Mouse (Mus musculus) ES-E14 (cell line): ENCODE measurements at regions not wholly inside any gene's neighbourhood (a gene's known extent, or its start where the extent isn't known, plus 50 kb on each side); places are given as distances from the start of the nearest gene placed in this dataset.

Source experiments
- DNase-seq: peaks from one replicate; pipeline ENCODE4 v3.0.0-alpha.2; 2013; ENCODE audit warnings: low read depth, low spot score
- H3K27ac ChIP-seq: 2 replicates; pipeline ENCODE4 v1.5.1; 2012; ENCODE audit warnings: low read depth, mild to moderate bottlenecking, low read length, moderate library complexity, mixed read lengths; ENCODE audit not compliant: poor library complexity, insufficient read depth, severe bottlenecking
- H3K36me3 ChIP-seq: 2 replicates; pipeline ENCODE4 v1.6.1; 2012; ENCODE audit warnings: mild to moderate bottlenecking, low read length, moderate library complexity, mixed read lengths; ENCODE audit not compliant: control insufficient read depth, poor library complexity, insufficient read depth, severe bottlenecking
- H3K4me1 ChIP-seq, 2 experiments: fragments of 150-350 bp in 1 of 2; sonication (generic) in 1 of 2; 2 replicates each; pipeline ENCODE4 v1.6.1; 2012; ENCODE audit warnings: low read length in 2 of 2, mild to moderate bottlenecking in 1 of 2, mixed read lengths in 1 of 2; ENCODE audit not compliant: control insufficient read depth in 2 of 2, insufficient read depth in 2 of 2, poor library complexity in 1 of 2
- H3K4me3 ChIP-seq, 2 experiments: fragments of 150-350 bp in 1 of 2; sonication (generic) in 1 of 2; 2 replicates each; pipeline ENCODE4 v1.5.1; 2012; ENCODE audit warnings: low read length in 2 of 2, low read depth in 1 of 2, mild to moderate bottlenecking in 1 of 2, mixed read lengths in 1 of 2; ENCODE audit not compliant: insufficient read depth in 1 of 2, poor library complexity in 1 of 2, severe bottlenecking in 1 of 2
- H3K9ac ChIP-seq: 2 replicates; pipeline ENCODE4 v1.6.1; 2012; ENCODE audit warnings: low read depth, mild to moderate bottlenecking, low read length, mixed read lengths; ENCODE audit not compliant: poor library complexity, insufficient read depth, severe bottlenecking
- H3K9me3 ChIP-seq: fragments of 150-350 bp; sonication (generic); 2 replicates; pipeline ENCODE4 v1.6.1; 2012; ENCODE audit warnings: low read depth, mild to moderate bottlenecking, low read length; ENCODE audit not compliant: control insufficient read depth, insufficient read depth
- CHD2 ChIP-seq: IDR thresholded peaks from 2 replicates; pipeline ENCODE4 v1.6.1; 2014; ENCODE audit warnings: mild to moderate bottlenecking, low read depth, low read length, inconsistent platforms
- HCFC1 ChIP-seq: IDR thresholded peaks from 2 replicates; pipeline ENCODE4 v1.6.1; 2012; ENCODE audit warnings: low read length, inconsistent platforms, borderline replicate concordance; ENCODE audit not compliant: insufficient read depth
- MAFK ChIP-seq: IDR thresholded peaks from 2 replicates; pipeline ENCODE4 v1.6.1; 2014; ENCODE audit warnings: mild to moderate bottlenecking, low read depth, low read length, inconsistent platforms; ENCODE audit not compliant: insufficient read depth
- ZC3H11A ChIP-seq: IDR thresholded peaks from 2 replicates; pipeline ENCODE4 v1.6.1; 2012; ENCODE audit warnings: low read depth, mild to moderate bottlenecking, inconsistent platforms, low read length, borderline replicate concordance
- ZNF384 ChIP-seq: IDR thresholded peaks from 2 replicates; pipeline ENCODE4 v1.6.1; 2012; ENCODE audit warnings: low read depth, low read length, inconsistent platforms
- in situ Hi-C, 2 experiments: fragments of 600-800 bp; cut with MboI; formaldehyde crosslinking; loops; one replicate each; pipeline ENCODE4 v1.15.1; 2025; ENCODE audit warnings: low sequenced_read_pairs in 2 of 2, inconsistent platforms in 1 of 2; ENCODE audit not compliant: unreplicated experiment in 2 of 2

GRCm38 (mm10) chr8:64542501-64542900 lies 150.4 kb downstream of the Cpe start:
- Histone ChIP-seq H3K9ac (no peak overlapping the region), H3K27ac (no peak overlapping the region), H3K9me3 (no peaks in the 10 kb centered on the region), H3K36me3 (no peaks in the 10 kb centered on the region), H3K4me3 (no peak overlapping the region), H3K4me1 (no peaks in the 10 kb centered on the region)
- in situ Hi-C loops = loop anchor here (5.0 to 10.0 kb wide), 2 partner anchors 518 to 520 kb away; no protein-coding TSS in a partner anchor
- TF ChIP-seq CHD2 = no peak
- TF ChIP-seq MAFK = no peak
- TF ChIP-seq ZC3H11A = no peak
- DNase-seq = no peak

GRCm38 (mm10) chr8:64539846-64540472 lies 152.9 kb downstream of the Cpe start:
- in situ Hi-C loops = loop anchor here (5.0 to 10.0 kb wide), 2 partner anchors 515 to 518 kb away; no protein-coding TSS in a partner anchor
- Histone ChIP-seq H3K27ac (no peak overlapping the region), H3K4me1 (no peaks in the 10 kb centered on the region), H3K9ac (no peak overlapping the region), H3K9me3 (no peaks in the 10 kb centered on the region), H3K36me3 (no peaks in the 10 kb centered on the region), H3K4me3 (no peak overlapping the region)
- DNase-seq = no peak
- TF ChIP-seq ZNF384 = no peak
- no peak for TF ChIP-seq ZC3H11A
- no peak for TF ChIP-seq MAFK
- no peak for TF ChIP-seq CHD2
- TF ChIP-seq HCFC1 = no peak

GRCm38 (mm10) chr8:64531780-64532179 lies 161.1 kb downstream of the Cpe start:
- TF ChIP-seq ZC3H11A = no peak
- no peak for TF ChIP-seq ZNF384
- in situ Hi-C loops = no loop called here
- Histone ChIP-seq H3K9me3 (no peaks in the 10 kb centered on the region), H3K4me1 (no peaks in the 10 kb centered on the region), H3K4me3 (no peak overlapping the region), H3K9ac (no peak overlapping the region), H3K27ac (no peak overlapping the region), H3K36me3 (no peaks in the 10 kb centered on the region)
- no peak for DNase-seq

GRCm38 (mm10) chr8:64522441-64523102 lies 170.3 kb downstream of the Cpe start:
- Histone ChIP-seq H3K27ac (no peak overlapping the region), H3K9me3 (no peaks in the 10 kb centered on the region), H3K4me3 (no peak overlapping the region), H3K9ac (no peak overlapping the region), H3K4me1 (no peaks in the 10 kb centered on the region), H3K36me3 (no peaks in the 10 kb centered on the region)
- TF ChIP-seq CHD2 = no peak
- TF ChIP-seq MAFK = no peak
- no peak for TF ChIP-seq HCFC1
- TF ChIP-seq ZC3H11A = no peak
- TF ChIP-seq ZNF384 = no peak
- in situ Hi-C loops = no loop called here
- no peak for DNase-seq

GRCm38 (mm10) chr8:64519650-64520049 lies 173.2 kb downstream of the Cpe start:
- no peak for TF ChIP-seq ZNF384
- no peaks in the 10 kb centered on the region for H3K4me1 ChIP-seq
- no peak overlapping the region for H3K27ac ChIP-seq
- no peak overlapping the region for H3K4me3 ChIP-seq
- in situ Hi-C loops = no loop called here
- DNase-seq = no peak
- H3K9me3 ChIP-seq = no peaks in the 10 kb centered on the region
- H3K9ac ChIP-seq = no peak overlapping the region
- no peaks in the 10 kb centered on the region for H3K36me3 ChIP-seq
